Mouse (Mus musculus) thymus, adult 2 months (tissue): ENCODE measurements at regions not wholly inside any gene's neighbourhood (a gene's known extent, or its start where the extent isn't known, plus 50 kb on each side); places are given as distances from the start of the nearest gene placed in this dataset.

Source experiments
- CTCF ChIP-seq: fragments of 200-500 bp; IDR thresholded peaks from 2 replicates; pipeline ENCODE4 v1.5.1; 2012; ENCODE audit warnings: mild to moderate bottlenecking, control low read depth, low read length, moderate library complexity, borderline replicate concordance; ENCODE audit not compliant: control insufficient read depth, poor library complexity, insufficient read depth; ENCODE audit errors: extremely low read depth
- POLR2A ChIP-seq: fragments of 200-500 bp; IDR thresholded peaks from 2 replicates; pipeline ENCODE4 v1.6.1; 2012; ENCODE audit warnings: mild to moderate bottlenecking, low read length, control low read depth, moderate library complexity; ENCODE audit not compliant: control insufficient read depth, poor library complexity, insufficient read depth; ENCODE audit errors: extremely low read depth

GRCm38 (mm10) chr4:142798834-142799233 is 414.0 kb downstream of the Prdm2 start:
- TF ChIP-seq CTCF, result no peak
- TF ChIP-seq POLR2A, result no peak
